8 mouse cellular contexts compared by ENCODE assay signal in genomic region chr6:136807395-136808013, GRCm38 (mm10). TPM values are rescaled to one million over a fixed set of nuclear protein-coding genes. Genes with fewer than 3 reads are reported as not detected.
DNase-seq lines count a peak whose midpoint lies in the region; ATAC-seq lines count a peak whose summit lies in the region.

No protein-coding gene starts in this region.

- H3K36me3 ChIP-seq in kidney, embryonic 14.5 days (ENCODE audit: control insufficient read depth, insufficient read depth, low read length), result peaks cover 6% of the 10 kb centered on the region; the same call in 1 of the 2 replicates
- H3K36me3 ChIP-seq in hindbrain, embryonic 13.5 days, result peaks cover 8% of the 10 kb centered on the region
- peaks cover 6% of the 10 kb centered on the region; the same call in 1 of the 2 replicates for H3K36me3 ChIP-seq in midbrain, embryonic 15.5 days (replicated peaks)

- WGBS in kidney, embryonic 14.5 days, result 41% methylated on average over 18 of the region's 18 CpGs
- 37% methylated on average over 18 of the region's 18 CpGs for WGBS in hindbrain, embryonic 13.5 days
- 27% methylated on average over 18 of the region's 18 CpGs for WGBS in midbrain, embryonic 15.5 days

- no peak for DNase-seq in kidney, postnatal 36 days
- DNase-seq in urinary bladder, postnatal 25 days (ENCODE audit: low spot score), result no peak
- no peak for DNase-seq in frontal cortex, postnatal 10 days (ENCODE audit: low spot score in 2 of 2)
- no peak for DNase-seq in testis, postnatal 14 days (ENCODE audit: low spot score)

- no peaks in the 10 kb centered on the region for H3K9me3 ChIP-seq in kidney, embryonic 14.5 days (ENCODE audit: control insufficient read depth, low read length)
- H3K9me3 ChIP-seq in hindbrain, embryonic 13.5 days, result no peaks in the 10 kb centered on the region
- no peaks in the 10 kb centered on the region for H3K9me3 ChIP-seq in midbrain, embryonic 15.5 days

- H3K27ac ChIP-seq in kidney, embryonic 14.5 days (ENCODE audit: low read depth, low read length), result peak overlapping the region; percentile 63
- peak overlapping the region; percentile 71; the same call in 1 of the 2 replicates for H3K27ac ChIP-seq in brown adipose tissue, adult 24 weeks (replicated peaks; ENCODE audit: low read depth, low read length)
- H3K27ac ChIP-seq in hindbrain, embryonic 13.5 days, result peak overlapping the region; percentile 74
- peak overlapping the region; percentile 80 for H3K27ac ChIP-seq in midbrain, embryonic 15.5 days

- H3K27me3 ChIP-seq in kidney, embryonic 14.5 days (ENCODE audit: control insufficient read depth, insufficient read depth, low read length), result no peaks in the 10 kb centered on the region
- H3K27me3 ChIP-seq in hindbrain, embryonic 13.5 days, result no peaks in the 10 kb centered on the region
- H3K27me3 ChIP-seq in midbrain, embryonic 15.5 days (replicated peaks), result no peaks in the 10 kb centered on the region

- peak overlapping the region; percentile 64 for H3K4me3 ChIP-seq in kidney, embryonic 14.5 days (ENCODE audit: low read length)
- H3K4me3 ChIP-seq in brown adipose tissue, adult 24 weeks (ENCODE audit: insufficient read depth, low read depth, low read length), result peak overlapping the region; percentile 59
- peak overlapping the region; percentile 78 for H3K4me3 ChIP-seq in hindbrain, embryonic 13.5 days
- H3K4me3 ChIP-seq in midbrain, embryonic 15.5 days, result peak overlapping the region; percentile 89

- peak overlapping the region; percentile 46; the same call in 1 of the 2 replicates for H3K9ac ChIP-seq in kidney, embryonic 14.5 days (ENCODE audit: low read depth, low read length)
- peak overlapping the region; percentile 57 for H3K9ac ChIP-seq in hindbrain, embryonic 13.5 days
- H3K9ac ChIP-seq in midbrain, embryonic 15.5 days, result peak overlapping the region; percentile 35

- H3K4me2 ChIP-seq in kidney, embryonic 14.5 days (replicated peaks; ENCODE audit: low read depth, low read length), result peak overlapping the region; percentile 54
- peak overlapping the region; percentile 99 for H3K4me2 ChIP-seq in hindbrain, embryonic 13.5 days
- H3K4me2 ChIP-seq in midbrain, embryonic 15.5 days, result peak overlapping the region; percentile 77

- peaks cover 15% of the 10 kb centered on the region for H3K4me1 ChIP-seq in kidney, embryonic 14.5 days (ENCODE audit: control insufficient read depth, insufficient read depth, low read length)
- peaks cover 15% of the 10 kb centered on the region; the same call in 1 of the 2 replicates for H3K4me1 ChIP-seq in brown adipose tissue, adult 24 weeks (ENCODE audit: control insufficient read depth, insufficient read depth, insufficient read length, low read length)
- H3K4me1 ChIP-seq in hindbrain, embryonic 13.5 days (replicated peaks), result peaks cover 38% of the 10 kb centered on the region
- H3K4me1 ChIP-seq in midbrain, embryonic 15.5 days, result peaks cover 40% of the 10 kb centered on the region

- peak; percentile 5; the same call in 1 of the 2 replicates for ATAC-seq in kidney, embryonic 14.5 days (ENCODE audit: low FRiP score, low TSS enrichment)
- ATAC-seq in hindbrain, embryonic 13.5 days (ENCODE audit: low FRiP score), result peak; percentile 6
- ATAC-seq in midbrain, embryonic 15.5 days (replicated peaks), result peak; percentile 7

RNA-seq across cellular contexts. Expression of gene H2afj, which starts 0.5 kb away (rescaled TPM):
- polyA plus RNA-seq in kidney, embryonic 14.5 days (2014; fragmentation: Nextera tagmentation; extraction: Ambion mirVana), result 96.0 and 104 TPM in 2 replicates
- 53.0 and 64.2 TPM in 2 replicates for polyA plus RNA-seq in brown adipose tissue, adult 24 weeks (2012; ENCODE audit: insufficient read depth, insufficient read length, missing spikeins)
- polyA plus RNA-seq in hindbrain, embryonic 13.5 days (2015; fragmentation: Nextera tagmentation; extraction: Ambion mirVana), result 116 and 125 TPM in 2 replicates
- polyA plus RNA-seq in midbrain, embryonic 15.5 days (2015; fragmentation: Nextera tagmentation; extraction: Ambion mirVana), result 98.3 and 103 TPM in 2 replicates

RNA-seq across cellular contexts. Expression of gene Hist4h4, which starts 3.3 kb away (rescaled TPM):
- 1.2 and 2.3 TPM in 2 replicates for polyA plus RNA-seq in kidney, embryonic 14.5 days (2014; fragmentation: Nextera tagmentation; extraction: Ambion mirVana)
- polyA plus RNA-seq in brown adipose tissue, adult 24 weeks (2012; ENCODE audit: insufficient read depth, insufficient read length, missing spikeins), result not detected in 2 replicates
- polyA plus RNA-seq in hindbrain, embryonic 13.5 days (2015; fragmentation: Nextera tagmentation; extraction: Ambion mirVana), result 0.65 and 0.90 TPM in 2 replicates
- polyA plus RNA-seq in midbrain, embryonic 15.5 days (2015; fragmentation: Nextera tagmentation; extraction: Ambion mirVana), result 0.77 and 0.87 TPM in 2 replicates

RNA-seq across cellular contexts. Expression of gene BC049715, which starts 19.9 kb away (rescaled TPM):
- 1.7 and 1.9 TPM in 2 replicates for polyA plus RNA-seq in kidney, embryonic 14.5 days (2014; fragmentation: Nextera tagmentation; extraction: Ambion mirVana)
- not detected in 2 replicates for polyA plus RNA-seq in brown adipose tissue, adult 24 weeks (2012; ENCODE audit: insufficient read depth, insufficient read length, missing spikeins)
- polyA plus RNA-seq in hindbrain, embryonic 13.5 days (2015; fragmentation: Nextera tagmentation; extraction: Ambion mirVana), result 1.5 and 2.8 TPM in 2 replicates
- polyA plus RNA-seq in midbrain, embryonic 15.5 days (2015; fragmentation: Nextera tagmentation; extraction: Ambion mirVana), result 1.5 and 1.8 TPM in 2 replicates

RNA-seq across cellular contexts. Expression of gene Wbp11, which starts 20.5 kb away (rescaled TPM):
- 91.5 and 136 TPM in 2 replicates for polyA plus RNA-seq in kidney, embryonic 14.5 days (2014; fragmentation: Nextera tagmentation; extraction: Ambion mirVana)
- 21.2 and 23.2 TPM in 2 replicates for polyA plus RNA-seq in brown adipose tissue, adult 24 weeks (2012; ENCODE audit: insufficient read depth, insufficient read length, missing spikeins)
- 80.1 and 82.5 TPM in 2 replicates for polyA plus RNA-seq in hindbrain, embryonic 13.5 days (2015; fragmentation: Nextera tagmentation; extraction: Ambion mirVana)
- 74.2 and 79.3 TPM in 2 replicates for polyA plus RNA-seq in midbrain, embryonic 15.5 days (2015; fragmentation: Nextera tagmentation; extraction: Ambion mirVana)

RNA-seq across cellular contexts. Expression of gene Gucy2c, which starts 25.9 kb away (rescaled TPM):
- polyA plus RNA-seq in kidney, embryonic 14.5 days (2014; fragmentation: Nextera tagmentation; extraction: Ambion mirVana), result 0.10 TPM in 1 of 2 replicates, not detected in the other
- not detected in 2 replicates for polyA plus RNA-seq in brown adipose tissue, adult 24 weeks (2012; ENCODE audit: insufficient read depth, insufficient read length, missing spikeins)
- polyA plus RNA-seq in hindbrain, embryonic 13.5 days (2015; fragmentation: Nextera tagmentation; extraction: Ambion mirVana), result 0.09 and 0.17 TPM in 2 replicates
- 0.97 and 1.6 TPM in 2 replicates for polyA plus RNA-seq in midbrain, embryonic 15.5 days (2015; fragmentation: Nextera tagmentation; extraction: Ambion mirVana)
